Mouse (Mus musculus) liver, embryonic 15.5 days (tissue): ENCODE data around the gene Ubqln4. TPM values are rescaled to one million over a fixed set of nuclear protein-coding genes. Genes with fewer than 3 reads are reported as not detected.

ENCODE experiments used
- ATAC-seq: fragments of 200-750 bp; cut with Nextera tagmentation; 2 replicates; pipeline ENCODE4 v1.8.0; 2017; ENCODE audit warnings: moderate number of reproducible peaks, mild to moderate bottlenecking, moderate library complexity; ENCODE audit not compliant: insufficient read depth
- H3K27ac ChIP-seq: fragments of 300-500 bp; sonication (generic); replicated peaks from 2 replicates; pipeline ENCODE4 v1.5.1; 2015; ENCODE audit warnings: mild to moderate bottlenecking, inconsistent platforms
- H3K27me3 ChIP-seq: fragments of 300-500 bp; sonication (generic); 2 replicates; pipeline ENCODE4 v1.6.1; 2015; ENCODE audit warnings: mild to moderate bottlenecking, inconsistent platforms
- H3K36me3 ChIP-seq: fragments of 300-500 bp; sonication (generic); replicated peaks from 2 replicates; pipeline ENCODE4 v1.6.1; 2015; ENCODE audit warnings: moderate library complexity, mild to moderate bottlenecking, inconsistent platforms
- H3K4me1 ChIP-seq: fragments of 300-500 bp; sonication (generic); replicated peaks from 2 replicates; pipeline ENCODE4 v1.6.1; 2015; ENCODE audit warnings: inconsistent platforms
- H3K4me2 ChIP-seq: fragments of 300-500 bp; sonication (generic); 2 replicates; pipeline ENCODE4 v1.6.1; 2015; ENCODE audit warnings: moderate library complexity, mild to moderate bottlenecking, inconsistent platforms
- H3K4me3 ChIP-seq: fragments of 300-500 bp; sonication (generic); replicated peaks from 2 replicates; pipeline ENCODE4 v1.5.1; 2015; ENCODE audit warnings: mild to moderate bottlenecking, inconsistent platforms
- H3K9ac ChIP-seq: fragments of 300-500 bp; sonication (generic); 2 replicates; pipeline ENCODE4 v1.6.1; 2015; ENCODE audit warnings: moderate library complexity, mild to moderate bottlenecking, inconsistent platforms
- H3K9me3 ChIP-seq: fragments of 300-500 bp; sonication (generic); replicated peaks from 2 replicates; pipeline ENCODE4 v1.6.1; 2016; ENCODE audit warnings: inconsistent platforms
- WGBS: fragments of 180-500 bp; shearing (Covaris S2); methylation state at CpG from one replicate; pipeline ENCODE4 v1.1.7; 2015; ENCODE audit warnings: mixed read lengths; ENCODE audit not compliant: insufficient replicate concordance; 5-methylcytosine and 5-hydroxymethylcytosine counted together
- polyA plus RNA-seq: library from polyadenylated mRNA; unstranded; fragments of >200 nt; fragmentation: Nextera tagmentation; extraction: Ambion mirVana; gene quantifications from 2 replicates; pipeline ENCODE4 v1.2.1, GENCODE M21; 2015

Ubqln4 gene
- polyA plus RNA-seq, 1 experiment from 2014 or later = 19.8 TPM

GRCm38 (mm10) chr3:88535005-88535404, 18.6 kb upstream of the Ubqln4 start:
- 45% methylated on average over 3 of the region's 3 CpGs for WGBS
- no peak for ATAC-seq
- Histone ChIP-seq H3K36me3 (no peaks in the 10 kb centered on the region), H3K4me1 (peaks cover 67% of the 10 kb centered on the region), H3K27me3 (peaks cover 30% of the 10 kb centered on the region), H3K9ac (no peak overlapping the region), H3K4me2 (no peak overlapping the region), H3K4me3 (no peak overlapping the region), H3K27ac (no peak overlapping the region), H3K9me3 (no peaks in the 10 kb centered on the region)

- Histone ChIP-seq H3K27me3 (peaks cover 30% of the 10 kb centered on the region), H3K9me3 (no peaks in the 10 kb centered on the region), H3K9ac (peak overlapping the region; percentile 46; the same call in 1 of the 2 replicates), H3K36me3 (no peaks in the 10 kb centered on the region), H3K27ac (no peak overlapping the region), H3K4me3 (no peak overlapping the region), H3K4me1 (peaks cover 62% of the 10 kb centered on the region), H3K4me2 (peak overlapping the region; percentile 90)
- 75% methylated on average over 4 of the region's 4 CpGs for WGBS
- no peak for ATAC-seq
Measured at GRCm38 (mm10) chr3:88535527-88535926, 18.0 kb upstream of the Ubqln4 start.

DNA sequence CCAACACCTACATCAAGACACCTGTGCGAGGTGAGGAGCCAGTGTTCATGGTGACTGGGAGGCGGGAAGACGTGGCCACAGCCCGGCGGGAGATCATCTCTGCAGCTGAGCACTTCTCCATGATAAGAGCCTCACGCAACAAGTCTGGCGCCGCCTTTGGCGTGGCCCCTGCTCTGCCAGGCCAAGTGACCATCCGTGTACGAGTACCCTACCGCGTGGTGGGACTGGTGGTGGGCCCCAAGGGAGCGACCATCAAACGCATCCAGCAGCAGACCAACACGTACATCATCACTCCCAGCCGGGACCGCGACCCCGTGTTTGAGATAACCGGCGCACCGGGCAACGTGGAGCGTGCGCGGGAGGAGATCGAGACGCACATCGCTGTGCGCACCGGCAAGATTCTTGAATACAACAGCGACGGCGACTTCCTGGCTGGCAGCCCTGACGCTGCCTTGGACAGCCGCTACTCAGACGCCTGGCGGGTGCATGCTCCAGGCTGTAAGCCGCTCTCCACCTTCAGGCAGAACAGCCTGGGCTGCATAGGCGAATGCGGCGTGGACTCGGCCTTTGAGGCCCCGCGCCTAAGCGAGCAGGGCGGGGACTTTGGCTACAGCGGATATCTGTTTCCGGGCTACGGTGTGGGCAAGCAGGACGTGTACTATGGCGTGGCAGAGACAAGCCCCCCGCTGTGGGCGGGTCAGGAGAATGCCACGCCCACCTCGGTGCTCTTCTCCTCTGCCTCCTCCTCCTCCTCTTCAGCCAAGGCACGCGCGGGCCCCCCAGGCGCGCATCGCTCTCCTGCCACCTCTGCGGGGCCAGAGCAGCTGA, 17.2 kb upstream of the Ubqln4 start:
- Histone ChIP-seq H3K27ac (peak overlapping the region; percentile 51; the same call in 1 of the 2 replicates), H3K36me3 (no peaks in the 10 kb centered on the region), H3K9ac (peak overlapping the region; percentile 46), H3K9me3 (no peaks in the 10 kb centered on the region), H3K4me3 (peak overlapping the region; percentile 60), H3K4me2 (peak overlapping the region; percentile 90), H3K4me1 (peaks cover 54% of the 10 kb centered on the region), H3K27me3 (peaks cover 30% of the 10 kb centered on the region)
- WGBS = 7% methylated on average over 64 of the region's 64 CpGs
- ATAC-seq = peak; percentile 78

GRCm38 (mm10) chr3:88537146-88537545, 16.4 kb upstream of the Ubqln4 start:
- H3K9ac ChIP-seq = peak overlapping the region; percentile 46; the same call in 1 of the 2 replicates
- peaks cover 26% of the 10 kb centered on the region for H3K27me3 ChIP-seq
- H3K4me1 ChIP-seq = peaks cover 46% of the 10 kb centered on the region
- ATAC-seq = peak; percentile 7; the same call in 1 of the 2 replicates
- H3K27ac ChIP-seq = peak overlapping the region; percentile 48; the same call in 1 of the 2 replicates
- no peaks in the 10 kb centered on the region for H3K36me3 ChIP-seq
- peak overlapping the region; percentile 90 for H3K4me2 ChIP-seq
- H3K9me3 ChIP-seq = no peaks in the 10 kb centered on the region
- H3K4me3 ChIP-seq = peak overlapping the region; percentile 60
- 69% methylated on average over 6 of the region's 6 CpGs for WGBS

- no peak for ATAC-seq
- peaks cover 33% of the 10 kb centered on the region for H3K4me1 ChIP-seq
Measured at GRCm38 (mm10) chr3:88538271-88539145, 15.1 kb upstream of the Ubqln4 start.

GRCm38 (mm10) chr3:88539397-88539796, 14.2 kb upstream of the Ubqln4 start:
- H3K27me3 ChIP-seq = peaks cover 8% of the 10 kb centered on the region; the same call in 1 of the 2 replicates
- ATAC-seq = no peak
- H3K4me2 ChIP-seq = no peak overlapping the region
- no peaks in the 10 kb centered on the region for H3K36me3 ChIP-seq
- H3K4me3 ChIP-seq = no peak overlapping the region
- H3K9me3 ChIP-seq = no peaks in the 10 kb centered on the region
- no peak overlapping the region for H3K27ac ChIP-seq
- 35% methylated on average over 3 of the region's 3 CpGs for WGBS
- H3K9ac ChIP-seq = no peak overlapping the region
- H3K4me1 ChIP-seq = peaks cover 32% of the 10 kb centered on the region

More at GRCm38 (mm10) chr3:88538271-88539145, 15.1 kb upstream of the Ubqln4 start:
- H3K36me3 ChIP-seq = no peaks in the 10 kb centered on the region
- H3K27ac ChIP-seq = no peak overlapping the region
- peaks cover 15% of the 10 kb centered on the region for H3K27me3 ChIP-seq
- no peak overlapping the region for H3K4me2 ChIP-seq
- no peak overlapping the region for H3K4me3 ChIP-seq
- 61% methylated on average over 9 of the region's 9 CpGs for WGBS
- H3K9me3 ChIP-seq = no peaks in the 10 kb centered on the region
- H3K9ac ChIP-seq = no peak overlapping the region

GRCm38 (mm10) chr3:88540085-88540484, 13.5 kb upstream of the Ubqln4 start:
- Histone ChIP-seq H3K4me3 (no peak overlapping the region), H3K36me3 (no peaks in the 10 kb centered on the region), H3K27ac (no peak overlapping the region), H3K27me3 (peaks cover 7% of the 10 kb centered on the region; the same call in 1 of the 2 replicates), H3K9me3 (no peaks in the 10 kb centered on the region), H3K4me1 (peaks cover 35% of the 10 kb centered on the region), H3K9ac (no peak overlapping the region), H3K4me2 (no peak overlapping the region)
- ATAC-seq = no peak
- 58% methylated on average over 5 of the region's 5 CpGs for WGBS

DNA sequence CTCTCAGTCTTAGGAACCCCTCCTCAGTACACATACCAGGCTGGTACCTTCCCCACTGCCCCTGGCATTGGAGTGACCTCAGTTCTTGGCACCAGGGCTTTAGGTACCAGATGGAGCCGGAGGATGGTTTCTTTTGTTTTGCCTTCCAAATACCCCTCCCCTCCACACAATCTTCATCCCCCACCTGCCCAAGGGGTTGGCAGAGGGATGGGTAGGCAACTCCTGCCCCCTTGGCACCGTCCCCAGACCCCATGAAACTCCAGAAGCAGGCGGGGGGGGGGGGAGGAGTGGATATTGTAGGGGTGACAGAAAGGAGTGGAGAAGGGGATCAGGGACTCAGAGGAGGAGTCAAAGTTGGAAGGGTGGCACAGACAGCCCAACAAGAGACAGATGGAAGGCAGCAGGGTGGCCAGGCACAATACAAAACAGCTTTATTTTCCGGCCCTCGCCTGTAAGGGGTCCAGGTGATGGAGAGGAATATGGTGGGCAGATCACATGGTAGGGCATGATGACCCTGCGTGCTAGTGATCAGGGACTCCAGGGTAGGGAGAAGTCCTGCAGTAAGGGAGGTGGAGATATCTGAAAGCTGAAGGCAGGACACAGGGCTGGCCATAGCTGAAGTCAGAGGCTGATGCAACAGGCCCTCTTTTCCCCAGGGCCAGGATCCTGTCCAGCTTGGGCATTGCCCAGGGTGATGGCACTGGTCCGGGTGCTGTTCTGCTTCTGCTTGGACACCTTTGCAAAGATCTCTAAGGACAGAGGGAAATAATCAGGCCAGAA, 11.7 kb upstream of the Ubqln4 start:
- no peak overlapping the region for H3K9ac ChIP-seq
- no peaks in the 10 kb centered on the region for H3K27me3 ChIP-seq
- H3K27ac ChIP-seq = no peak overlapping the region
- H3K9me3 ChIP-seq = no peaks in the 10 kb centered on the region
- H3K4me1 ChIP-seq = peaks cover 24% of the 10 kb centered on the region
- H3K4me2 ChIP-seq = no peak overlapping the region
- 69% methylated on average over 7 of the region's 7 CpGs for WGBS
- no peak for ATAC-seq
- no peaks in the 10 kb centered on the region for H3K36me3 ChIP-seq
- H3K4me3 ChIP-seq = no peak overlapping the region

GRCm38 (mm10) chr3:88542486-88542885, 11.1 kb upstream of the Ubqln4 start:
- H3K27me3 ChIP-seq = no peaks in the 10 kb centered on the region
- H3K4me1 ChIP-seq = peaks cover 23% of the 10 kb centered on the region
- no peak overlapping the region for H3K4me2 ChIP-seq
- H3K9ac ChIP-seq = no peak overlapping the region
- ATAC-seq = no peak
- no peaks in the 10 kb centered on the region for H3K36me3 ChIP-seq
- WGBS = 68% methylated on average over 4 of the region's 4 CpGs
- H3K4me3 ChIP-seq = no peak overlapping the region
- H3K9me3 ChIP-seq = no peaks in the 10 kb centered on the region
- no peak overlapping the region for H3K27ac ChIP-seq

DNA sequence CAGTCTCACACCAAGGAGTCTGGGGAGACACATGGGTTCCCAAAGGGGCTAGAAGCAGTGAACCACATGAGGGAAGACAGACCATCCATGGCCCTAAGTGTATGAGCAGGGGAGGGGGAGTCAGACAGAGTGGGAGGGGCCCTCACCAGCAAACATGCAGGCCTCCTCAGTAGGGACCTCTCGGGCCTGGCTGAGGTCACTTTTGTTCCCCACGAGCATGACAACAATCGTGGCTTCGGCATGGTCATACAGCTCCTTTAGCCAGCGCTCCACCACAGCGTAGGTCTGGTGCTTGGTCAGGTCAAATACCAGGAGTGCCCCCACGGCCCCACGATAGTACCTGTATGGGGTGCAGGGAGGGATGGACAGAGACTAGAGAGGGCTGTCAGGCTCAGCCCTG, 10.4 kb upstream of the Ubqln4 start:
- WGBS = 67% methylated on average over 8 of the region's 8 CpGs
- H3K4me3 ChIP-seq = no peak overlapping the region
- ATAC-seq = no peak

More for the DNA sequence above, 10.4 kb upstream of the Ubqln4 start:
- H3K27ac ChIP-seq = no peak overlapping the region
- no peaks in the 10 kb centered on the region for H3K9me3 ChIP-seq
- H3K4me2 ChIP-seq = no peak overlapping the region
- peaks cover 22% of the 10 kb centered on the region for H3K4me1 ChIP-seq
- H3K27me3 ChIP-seq = no peaks in the 10 kb centered on the region
- H3K36me3 ChIP-seq = no peaks in the 10 kb centered on the region
- H3K9ac ChIP-seq = no peak overlapping the region
